Comparison of ENCODE assay signal across 7 mouse cellular contexts in the genomic region with DNA sequence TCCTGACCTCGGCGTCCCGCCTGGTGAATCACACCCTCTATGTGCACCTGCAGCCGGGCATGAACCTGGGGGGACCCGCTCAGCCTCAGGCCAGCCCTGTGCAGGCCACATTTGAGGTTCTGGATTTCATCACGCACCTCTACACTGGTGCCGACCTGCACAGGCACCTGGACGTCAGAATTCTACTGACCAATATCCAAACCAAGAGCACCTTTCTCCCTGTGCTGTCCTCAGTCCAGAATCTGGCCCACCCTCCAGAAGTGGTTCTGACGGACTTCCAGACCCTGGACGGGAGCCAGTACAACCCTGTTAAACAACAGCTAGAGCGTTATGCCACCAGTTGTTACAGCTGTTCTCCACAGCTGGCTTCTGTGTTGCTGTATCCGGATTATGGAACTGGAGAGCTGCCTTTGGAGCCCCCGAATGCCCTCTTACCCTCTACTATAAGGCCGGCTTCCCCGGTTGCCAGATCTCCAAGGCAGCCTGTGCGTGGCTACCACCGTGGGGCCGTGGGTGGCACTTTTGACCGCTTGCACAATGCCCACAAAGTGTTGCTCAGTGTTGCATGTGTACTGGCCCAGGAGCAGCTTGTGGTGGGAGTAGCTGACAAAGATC. TPM values are rescaled to one million over a fixed set of nuclear protein-coding genes. Genes with fewer than 3 reads are reported as not detected.
DNase-seq lines count a peak whose midpoint lies in the region.

No protein-coding gene starts in this region.

- H3K4me1 ChIP-seq in forebrain, embryonic 10.5 days, result peaks cover 65% of the 10 kb centered on the region
- H3K4me1 ChIP-seq in midbrain, embryonic 10.5 days, result peaks cover 59% of the 10 kb centered on the region

- DNase-seq in right cerebral cortex, postnatal 10 days (ENCODE audit: low spot score in 2 of 2), result peak; percentile 51 to 64
- no peak for DNase-seq in right cerebral cortex, postnatal 36 days (ENCODE audit: low spot score in 2 of 2)
- DNase-seq in forebrain, embryonic 10.5 days (ENCODE audit: extremely low spot score, low spot score), result no peak
- peak; percentile 86 for DNase-seq in kidney, adult 9 months
- DNase-seq in midbrain, embryonic 10.5 days (ENCODE audit: low spot score), result no peak
- DNase-seq in right cerebral cortex, postnatal 14 days, result no peak
- no peak for DNase-seq in layer of hippocampus, postnatal 10 days (ENCODE audit: low spot score in 2 of 2)

- peak overlapping the region; percentile 91 for H3K4me3 ChIP-seq in forebrain, embryonic 10.5 days
- H3K4me3 ChIP-seq in midbrain, embryonic 10.5 days, result peak overlapping the region; percentile 79

- peak overlapping the region; percentile 93 for H3K27ac ChIP-seq in forebrain, embryonic 10.5 days
- peak overlapping the region; percentile 87 for H3K27ac ChIP-seq in midbrain, embryonic 10.5 days (replicated peaks)

- peaks cover 38% of the 10 kb centered on the region for H3K27me3 ChIP-seq in forebrain, embryonic 10.5 days (ENCODE audit: poor library complexity, severe bottlenecking)
- peaks cover 37% of the 10 kb centered on the region for H3K27me3 ChIP-seq in midbrain, embryonic 10.5 days (ENCODE audit: low read depth, poor library complexity, severe bottlenecking)

- peaks cover 23% of the 10 kb centered on the region for H3K36me3 ChIP-seq in forebrain, embryonic 10.5 days (replicated peaks)
- H3K36me3 ChIP-seq in midbrain, embryonic 10.5 days, result peaks cover 18% of the 10 kb centered on the region

- WGBS in forebrain, embryonic 10.5 days, result 42% methylated on average over 19 of the region's 19 CpGs
- 40% methylated on average over 19 of the region's 19 CpGs for WGBS in midbrain, embryonic 10.5 days

- no peaks in the 10 kb centered on the region for H3K9me3 ChIP-seq in forebrain, embryonic 10.5 days
- H3K9me3 ChIP-seq in midbrain, embryonic 10.5 days (replicated peaks), result no peaks in the 10 kb centered on the region

RNA-seq across cellular contexts. Expression of gene Coasy, which starts 0.8 kb away (rescaled TPM):
- polyA plus RNA-seq in forebrain, embryonic 10.5 days (2016; fragmentation: Nextera tagmentation; extraction: Ambion mirVana), result 51.4 and 53.3 TPM in 2 replicates
- polyA plus RNA-seq in midbrain, embryonic 10.5 days (2016; fragmentation: Nextera tagmentation; extraction: Ambion mirVana), result 57.5 TPM in 2 replicates
- total RNA-seq in layer of hippocampus, postnatal 10 days (2021), result 10 to 100 TPM; 32.9 to 37.7 TPM

RNA-seq across cellular contexts. Expression of gene Mlx, which starts 3.9 kb away (rescaled TPM):
- 37.3 and 41.1 TPM in 2 replicates for polyA plus RNA-seq in forebrain, embryonic 10.5 days (2016; fragmentation: Nextera tagmentation; extraction: Ambion mirVana)
- 42.7 and 49.1 TPM in 2 replicates for polyA plus RNA-seq in midbrain, embryonic 10.5 days (2016; fragmentation: Nextera tagmentation; extraction: Ambion mirVana)
- 10 to 100 TPM; 39.2 to 50.3 TPM for total RNA-seq in layer of hippocampus, postnatal 10 days (2021)

RNA-seq across cellular contexts. Expression of gene Hsd17b1, which starts 5.0 kb away (rescaled TPM):
- 0.10 and 0.11 TPM in 2 replicates for polyA plus RNA-seq in forebrain, embryonic 10.5 days (2016; fragmentation: Nextera tagmentation; extraction: Ambion mirVana)
- 0.12 TPM in 1 of 2 replicates, not detected in the other for polyA plus RNA-seq in midbrain, embryonic 10.5 days (2016; fragmentation: Nextera tagmentation; extraction: Ambion mirVana)
- total RNA-seq in layer of hippocampus, postnatal 10 days (2021), result under 1 TPM; 0.33 to 0.37 TPM

RNA-seq across cellular contexts. Expression of gene Psmc3ip, which starts 12.0 kb away (rescaled TPM):
- 78.1 and 96.4 TPM in 2 replicates for polyA plus RNA-seq in forebrain, embryonic 10.5 days (2016; fragmentation: Nextera tagmentation; extraction: Ambion mirVana)
- polyA plus RNA-seq in midbrain, embryonic 10.5 days (2016; fragmentation: Nextera tagmentation; extraction: Ambion mirVana), result 74.3 and 77.3 TPM in 2 replicates
- 1 to 10 TPM; 5.8 to 7.0 TPM for total RNA-seq in layer of hippocampus, postnatal 10 days (2021)

RNA-seq across cellular contexts. Expression of gene Naglu, which starts 13.4 kb away (rescaled TPM):
- polyA plus RNA-seq in forebrain, embryonic 10.5 days (2016; fragmentation: Nextera tagmentation; extraction: Ambion mirVana), result 8.2 and 9.3 TPM in 2 replicates
- polyA plus RNA-seq in midbrain, embryonic 10.5 days (2016; fragmentation: Nextera tagmentation; extraction: Ambion mirVana), result 10.0 and 11.6 TPM in 2 replicates
- total RNA-seq in layer of hippocampus, postnatal 10 days (2021), result 1 to 10 TPM; 8.6 to 9.9 TPM

Comparison
In these comparisons a context has a peak if more than half of its experiments do, and no peak if none do; other contexts are left out.
1. DNase-seq: peak in right cerebral cortex, postnatal 10 days (2 of 2) and kidney, adult 9 months (single experiment); none in right cerebral cortex, postnatal 36 days (0 of 2), forebrain, embryonic 10.5 days (single experiment), midbrain, embryonic 10.5 days (single experiment), right cerebral cortex, postnatal 14 days (single experiment) and layer of hippocampus, postnatal 10 days (0 of 2).